Mouse (Mus musculus) cerebellum, adult 11 months (tissue): ENCODE data around the gene Masp2.

ENCODE experiments used
- DNase-seq: peaks from one replicate; pipeline ENCODE4 v3.0.0; 2022

Masp2 gene

DNA sequence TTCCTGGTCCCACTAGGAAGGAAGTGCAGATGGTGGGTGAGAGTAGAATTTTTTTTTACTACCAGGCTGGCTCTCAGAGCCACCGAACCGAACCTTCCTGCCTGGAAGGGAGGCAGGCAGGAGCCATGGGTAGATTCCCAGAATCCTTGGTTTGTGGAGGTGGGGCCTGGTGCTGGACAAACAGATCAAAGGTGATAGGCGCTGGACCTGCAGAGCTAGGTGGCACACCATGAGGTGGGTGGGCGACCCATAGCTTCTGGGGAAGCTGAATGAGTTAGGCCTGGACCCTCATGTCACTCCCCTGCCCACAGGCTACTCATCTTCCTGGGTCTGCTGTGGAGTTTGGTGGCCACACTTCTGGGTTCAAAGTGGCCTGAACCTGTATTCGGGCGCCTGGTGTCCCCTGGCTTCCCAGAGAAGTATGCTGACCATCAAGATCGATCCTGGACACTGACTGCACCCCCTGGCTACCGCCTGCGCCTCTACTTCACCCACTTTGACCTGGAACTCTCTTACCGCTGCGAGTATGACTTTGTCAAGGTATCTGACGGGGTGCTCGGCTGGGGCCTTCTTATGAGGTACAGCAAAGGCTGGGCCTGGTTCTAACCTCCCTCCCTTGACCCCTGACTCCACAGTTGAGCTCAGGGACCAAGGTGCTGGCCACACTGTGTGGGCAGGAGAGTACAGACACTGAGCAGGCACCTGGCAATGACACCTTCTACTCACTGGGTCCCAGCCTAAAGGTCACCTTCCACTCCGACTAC lies at the start of gene Masp2:
Gene Masp2, plus strand, starts transcription at position 198 of the 764 bp plus-strand sequence.
- DNase-seq, result no peak

DNA sequence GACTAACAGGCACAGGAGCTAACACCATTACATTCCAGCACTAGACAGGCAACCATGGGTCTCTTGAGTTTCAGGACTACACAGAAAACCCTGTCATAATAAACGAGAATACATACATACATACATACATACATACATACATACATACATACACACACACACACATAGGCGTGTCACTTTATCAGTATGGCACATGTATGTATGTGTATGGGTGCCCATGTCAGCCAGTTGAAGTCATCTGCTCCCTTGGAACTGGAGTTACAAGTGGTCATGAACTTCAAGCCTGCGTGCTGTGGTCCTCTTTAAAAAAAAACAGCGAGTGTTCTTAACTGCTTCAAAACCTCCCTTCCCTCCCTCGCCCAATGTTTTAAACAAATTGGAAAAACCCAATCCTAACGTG lies 44.6 kb upstream of the Masp2 start:
- DNase-seq, result no peak

DNA sequence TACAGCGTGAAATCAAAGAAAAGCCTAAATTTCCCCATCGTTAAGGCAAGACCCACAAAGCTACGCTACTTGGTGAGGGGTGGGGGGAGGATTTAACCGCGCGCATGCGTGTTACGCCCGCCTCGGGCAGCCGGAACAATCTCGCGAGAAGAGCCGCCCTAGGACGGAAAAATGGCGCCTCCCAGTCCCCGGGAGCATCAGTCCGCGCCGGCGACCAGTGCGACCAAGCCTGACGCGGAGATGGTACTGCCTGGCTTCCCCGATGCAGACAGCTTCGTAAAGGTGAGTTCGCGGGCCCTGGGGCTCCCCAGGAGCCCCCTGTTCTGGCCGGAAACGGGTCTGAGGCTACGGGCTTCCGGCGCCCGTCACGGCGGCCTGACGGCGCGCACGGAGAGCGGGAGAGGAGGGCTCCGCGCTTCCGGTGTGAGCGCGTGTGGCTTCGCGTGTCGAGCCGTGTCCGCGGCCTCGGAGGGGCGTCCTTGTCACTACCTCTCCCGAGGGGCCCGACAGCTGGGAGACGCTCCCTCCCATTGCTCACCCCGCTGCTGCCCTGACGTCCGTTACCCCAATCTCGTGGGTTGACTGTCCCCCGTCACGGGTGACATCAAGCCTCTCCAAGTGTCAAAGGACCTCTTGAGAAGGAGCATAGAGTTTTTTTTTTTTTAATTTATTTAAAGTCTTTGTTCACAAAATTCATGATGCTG lies 43.9 kb upstream of the Masp2 start, which contains the start of gene Exosc10:
Gene Exosc10, plus strand, starts transcription at position 133 of the 704 bp plus-strand sequence.
- peak; percentile 83 for DNase-seq

DNA sequence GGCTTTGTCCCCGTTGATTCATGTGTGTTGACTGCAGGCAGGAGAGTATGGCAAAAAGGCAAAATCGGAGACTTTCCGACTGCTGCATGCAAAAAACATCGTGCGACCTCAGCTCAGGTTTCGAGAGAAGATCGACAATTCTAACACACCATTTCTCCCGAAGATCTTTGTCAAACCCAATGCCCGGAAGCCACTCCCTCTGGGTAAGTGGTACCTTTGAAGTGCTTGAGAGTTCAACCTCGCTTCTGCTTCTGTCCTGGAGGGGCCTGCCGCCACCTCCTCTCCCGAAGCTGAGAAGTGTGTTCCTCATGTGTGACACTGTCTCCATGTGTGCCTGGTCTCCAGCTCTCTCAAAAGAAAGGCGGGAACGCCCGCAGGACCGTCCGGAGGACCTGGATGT lies 39.7 kb upstream of the Masp2 start:
- DNase-seq, result no peak

DNA sequence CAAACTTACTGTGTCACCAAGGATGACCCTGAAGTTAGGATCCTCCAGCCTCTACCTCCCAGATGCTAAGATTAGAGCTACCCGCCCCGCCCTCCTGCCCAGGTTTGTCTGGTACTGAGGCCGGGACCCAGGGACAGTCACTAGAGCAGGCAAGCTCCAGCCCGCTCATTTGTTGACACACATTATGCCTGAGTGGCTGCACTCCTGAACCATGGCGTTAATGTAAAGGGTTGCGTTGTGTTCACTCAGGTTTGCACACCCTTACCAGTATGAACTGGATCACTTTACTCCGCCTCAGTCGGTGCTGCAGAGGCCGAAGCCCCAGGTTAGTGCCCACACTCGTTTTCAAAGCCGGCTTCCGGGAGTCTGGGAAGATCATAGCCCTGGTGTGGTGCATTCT lies 38.8 kb upstream of the Masp2 start:
- no peak for DNase-seq

DNA sequence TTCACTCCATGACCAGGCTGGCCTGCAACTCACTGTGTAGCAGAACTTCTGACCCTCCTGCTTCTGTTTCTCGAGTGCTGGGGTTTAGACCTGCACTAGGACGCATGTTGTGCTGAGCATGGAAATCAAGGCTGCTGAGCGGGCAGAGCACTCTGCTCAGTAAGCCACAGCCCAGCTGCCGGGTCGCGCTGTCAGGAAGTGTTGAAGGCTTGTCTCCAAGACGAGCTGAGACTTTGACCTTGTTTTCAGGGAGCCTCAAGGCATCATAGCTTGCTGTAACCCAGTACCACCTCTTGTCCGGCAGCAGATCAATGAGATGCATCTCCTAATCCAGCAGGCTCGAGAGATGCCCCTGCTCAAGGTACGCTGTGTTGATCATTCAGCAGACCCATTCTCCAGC lies 32.2 kb upstream of the Masp2 start:
- DNase-seq, result no peak

DNA sequence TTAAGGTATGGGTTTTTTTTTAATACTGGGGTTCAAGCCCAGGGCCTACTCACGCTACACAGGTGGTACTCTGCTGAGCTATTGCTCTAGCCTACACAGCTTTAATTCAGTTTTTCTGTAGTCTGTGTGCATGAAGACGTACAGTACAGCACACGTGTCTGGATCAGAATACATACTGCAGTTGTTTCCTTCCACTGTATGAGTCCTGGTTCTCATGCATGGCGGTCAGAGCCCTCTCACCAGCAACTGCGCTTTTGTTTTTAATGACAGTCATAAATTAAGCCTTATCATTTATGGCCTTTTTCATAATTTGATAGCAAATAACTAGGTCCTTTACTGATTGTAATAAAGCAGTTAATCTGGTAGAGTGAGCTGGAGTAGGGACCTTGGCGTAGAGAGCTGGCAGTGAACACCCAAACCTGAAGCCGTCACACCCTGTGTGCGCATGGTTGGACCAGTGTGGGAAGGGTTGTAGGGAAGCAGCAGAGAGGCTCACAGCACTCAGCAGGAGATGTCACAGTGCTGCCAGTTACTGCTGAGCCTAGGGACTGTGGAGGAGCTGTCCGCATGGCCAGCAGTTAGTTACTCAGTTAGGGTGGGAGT lies 31.6 kb upstream of the Masp2 start:
- DNase-seq, result no peak

DNA sequence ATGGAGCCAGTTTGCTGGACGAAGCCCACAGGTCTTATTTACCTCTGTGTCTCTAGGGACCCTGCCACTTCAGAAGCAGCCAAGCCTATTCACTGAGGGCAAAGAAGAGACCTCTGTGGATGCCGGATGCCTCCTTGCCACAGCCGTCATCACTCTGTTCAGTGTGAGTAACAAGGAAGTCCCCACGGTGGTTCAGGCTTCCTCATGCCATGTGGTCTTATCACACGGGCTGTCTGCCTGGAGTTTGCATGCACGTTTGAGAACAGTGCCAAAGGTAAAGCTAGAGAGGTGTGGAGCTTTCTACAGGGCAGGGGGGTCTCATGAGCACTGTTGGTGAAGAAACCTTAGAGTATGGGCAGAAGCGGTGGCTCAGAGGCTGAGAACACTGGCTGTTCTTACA lies 29.1 kb upstream of the Masp2 start:
- DNase-seq, result no peak

DNA sequence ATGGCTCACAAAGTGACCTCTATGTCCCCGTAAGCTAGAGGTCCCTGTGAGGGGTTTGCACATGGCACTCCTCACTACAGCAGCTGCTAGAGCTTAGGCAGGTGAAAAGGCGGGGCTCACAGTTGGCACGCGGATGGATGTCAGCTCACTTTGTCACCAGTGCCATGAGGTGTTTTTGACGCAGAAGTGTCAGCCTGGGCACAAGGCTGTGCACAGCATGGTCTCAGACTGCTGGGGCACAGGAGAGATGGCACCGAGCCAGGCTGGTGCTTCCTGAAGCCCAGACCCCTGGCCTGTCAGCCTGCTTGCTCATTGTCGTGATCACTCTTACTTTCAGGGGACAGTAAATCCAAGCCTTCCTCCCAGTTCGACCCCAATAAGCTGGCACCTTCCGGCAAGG lies 21.6 kb upstream of the Masp2 start:
- DNase-seq, result peak; percentile 33

DNA sequence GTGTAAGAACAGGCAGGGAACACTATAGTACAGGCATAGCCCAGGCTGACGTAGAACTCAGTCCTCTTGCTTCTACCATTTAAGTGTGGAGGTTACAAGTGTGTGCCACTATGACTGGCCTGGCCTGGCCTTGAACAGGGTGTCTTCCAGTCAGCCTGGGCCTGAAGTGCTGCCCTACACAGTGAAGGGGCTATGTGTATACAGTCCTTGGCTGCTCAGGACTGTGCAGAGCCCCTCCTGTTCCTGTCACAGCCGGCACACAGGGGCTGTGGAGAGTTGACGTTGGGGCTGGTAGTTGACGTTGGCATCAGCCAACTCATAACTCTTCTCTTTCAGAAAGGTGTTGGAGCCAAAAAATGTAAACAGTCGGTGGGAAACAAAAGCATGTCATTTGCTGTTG lies 20.9 kb upstream of the Masp2 start:
- no peak for DNase-seq

DNA sequence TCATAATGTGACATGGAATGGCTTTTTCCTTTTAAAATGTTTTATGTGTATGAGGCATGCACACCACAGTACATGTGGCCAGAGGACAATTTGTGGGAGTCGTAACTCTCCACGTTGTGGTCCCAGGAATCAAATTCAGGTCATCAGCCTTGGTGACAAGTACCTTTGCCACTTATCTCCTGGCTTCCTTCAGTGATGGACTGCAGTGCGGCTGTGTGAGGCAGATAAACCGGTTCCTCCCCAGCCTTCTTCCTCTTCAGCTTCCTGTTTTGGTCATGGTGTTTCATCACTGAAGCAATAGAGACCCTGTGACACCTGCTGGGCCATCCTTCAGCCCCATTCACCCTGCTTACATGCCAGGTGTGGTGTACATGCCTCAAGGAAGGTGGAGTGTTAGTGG lies 19.1 kb upstream of the Masp2 start:
- DNase-seq, result no peak

DNA sequence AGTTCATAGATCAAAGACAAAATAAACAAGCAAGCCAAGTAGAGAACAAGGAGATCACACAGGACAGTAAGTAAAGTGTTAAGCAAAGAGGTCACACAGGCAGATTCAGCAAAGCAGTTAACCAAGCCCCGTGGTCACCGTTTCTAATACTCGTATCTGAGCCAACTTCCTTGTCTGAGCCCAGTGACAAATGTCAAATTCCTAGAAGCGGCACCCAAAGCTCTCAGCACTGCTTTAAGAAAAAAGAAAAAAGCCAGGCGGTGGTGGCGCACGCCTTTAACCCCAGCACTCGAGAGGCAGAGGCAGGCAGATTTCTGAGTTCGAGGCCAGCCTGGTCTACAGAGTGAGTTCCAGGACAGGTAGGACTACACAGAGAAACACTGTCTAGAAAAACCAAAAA lies 15.7 kb upstream of the Masp2 start:
- DNase-seq, result no peak

DNA sequence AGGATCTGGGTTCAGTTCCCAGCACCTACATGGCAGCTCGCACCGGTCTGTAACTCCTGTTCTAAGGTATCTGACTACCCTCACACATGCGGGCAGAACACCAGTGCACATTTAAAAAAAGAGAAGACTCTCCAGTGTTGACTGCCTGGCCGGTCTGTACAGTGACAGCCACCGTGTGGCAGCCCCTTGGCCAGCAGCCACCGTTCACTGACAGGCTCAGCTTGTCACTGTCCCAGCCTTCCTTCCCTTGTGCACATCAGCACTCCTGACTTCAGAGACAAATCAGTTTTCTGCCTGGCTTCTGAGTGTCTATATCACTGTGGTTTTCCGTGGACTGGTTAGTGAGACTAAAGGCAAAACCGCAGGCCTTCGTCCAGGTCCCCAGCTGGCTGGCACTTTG lies 13.6 kb upstream of the Masp2 start:
- DNase-seq, result no peak

DNA sequence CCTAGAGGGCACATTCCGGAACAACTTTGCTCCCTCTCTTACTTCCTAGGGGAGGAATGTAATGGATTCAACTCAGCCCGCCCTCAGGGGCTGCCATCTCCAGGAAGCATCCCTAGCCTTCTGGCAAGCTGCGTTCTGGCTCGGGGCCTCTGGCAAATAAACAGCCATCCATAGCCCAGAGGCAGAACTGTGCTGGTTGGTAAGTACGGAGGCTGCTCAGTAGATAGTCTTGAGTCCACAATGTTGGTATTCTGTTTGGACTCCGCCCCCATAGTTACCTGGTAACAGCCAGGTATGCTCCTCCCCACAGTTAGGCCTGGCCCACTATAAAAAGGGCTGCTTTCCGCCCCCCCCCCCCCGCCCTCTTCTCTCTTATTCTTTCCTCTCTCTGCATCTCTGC lies 12.8 kb upstream of the Masp2 start:
- peak; percentile 20 for DNase-seq

DNA sequence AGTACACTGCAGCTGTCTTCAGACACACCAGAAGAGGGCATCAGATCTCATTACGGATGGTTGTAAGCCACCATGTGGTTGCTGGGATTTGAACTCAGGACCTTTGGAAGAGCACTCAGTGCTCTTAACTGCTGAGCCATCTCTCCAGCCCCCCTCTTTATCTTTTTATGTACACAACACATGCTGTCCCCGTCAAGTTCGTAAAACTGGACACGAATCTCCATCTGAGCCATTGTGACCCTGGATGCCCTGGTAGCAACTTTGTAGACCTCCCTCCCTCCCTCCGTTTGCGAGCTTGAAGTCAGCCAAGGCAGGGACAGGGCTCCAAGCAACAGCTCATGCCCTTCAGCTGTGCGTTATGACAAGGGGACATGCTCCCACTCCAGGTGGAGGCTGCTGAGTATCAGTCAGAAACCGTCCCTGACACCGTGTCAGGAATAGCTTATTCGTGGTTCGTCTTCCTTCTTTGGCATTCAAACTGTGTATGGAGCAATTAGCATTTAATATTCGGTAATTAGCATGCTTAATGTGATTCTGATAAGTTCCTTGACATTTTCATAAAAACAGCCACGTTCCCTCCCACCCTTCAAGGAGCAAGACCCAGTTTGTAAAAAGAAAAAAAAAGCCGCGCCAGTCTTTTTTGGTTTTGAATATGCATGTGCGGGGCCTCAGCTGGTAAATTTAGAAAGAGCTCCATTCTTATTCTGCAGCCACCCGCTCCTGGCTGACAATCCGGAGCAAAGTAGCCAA lies 11.8 kb upstream of the Masp2 start:
- DNase-seq, result peak; percentile 22

DNA sequence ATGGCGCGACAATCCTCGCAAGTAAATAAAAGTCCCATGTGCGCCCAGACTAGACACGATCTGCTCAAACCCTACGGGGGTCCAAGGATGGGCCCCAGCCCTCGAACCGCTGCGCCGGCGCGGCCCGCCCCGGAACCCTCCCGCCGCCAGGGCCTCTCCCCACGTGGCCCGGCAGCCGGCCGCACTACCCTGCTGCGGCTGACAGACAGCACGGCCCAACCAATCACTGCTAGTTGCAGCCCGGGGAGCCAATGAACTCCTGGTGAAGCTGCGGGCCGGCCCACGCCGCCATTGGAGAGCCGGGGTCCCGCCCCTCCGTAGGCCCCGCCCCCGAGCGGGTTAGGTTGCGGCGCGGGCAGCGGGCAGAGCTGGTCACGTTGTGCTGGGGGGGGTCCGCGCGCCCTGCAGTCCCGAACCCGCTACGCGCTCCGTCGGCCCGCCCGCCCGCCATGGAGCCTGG lies 11.2 kb upstream of the Masp2 start, which contains the start of gene Srm:
Gene Srm, plus strand, starts transcription at position 333 of the 460 bp plus-strand sequence.
- DNase-seq, result peak; percentile 97

DNA sequence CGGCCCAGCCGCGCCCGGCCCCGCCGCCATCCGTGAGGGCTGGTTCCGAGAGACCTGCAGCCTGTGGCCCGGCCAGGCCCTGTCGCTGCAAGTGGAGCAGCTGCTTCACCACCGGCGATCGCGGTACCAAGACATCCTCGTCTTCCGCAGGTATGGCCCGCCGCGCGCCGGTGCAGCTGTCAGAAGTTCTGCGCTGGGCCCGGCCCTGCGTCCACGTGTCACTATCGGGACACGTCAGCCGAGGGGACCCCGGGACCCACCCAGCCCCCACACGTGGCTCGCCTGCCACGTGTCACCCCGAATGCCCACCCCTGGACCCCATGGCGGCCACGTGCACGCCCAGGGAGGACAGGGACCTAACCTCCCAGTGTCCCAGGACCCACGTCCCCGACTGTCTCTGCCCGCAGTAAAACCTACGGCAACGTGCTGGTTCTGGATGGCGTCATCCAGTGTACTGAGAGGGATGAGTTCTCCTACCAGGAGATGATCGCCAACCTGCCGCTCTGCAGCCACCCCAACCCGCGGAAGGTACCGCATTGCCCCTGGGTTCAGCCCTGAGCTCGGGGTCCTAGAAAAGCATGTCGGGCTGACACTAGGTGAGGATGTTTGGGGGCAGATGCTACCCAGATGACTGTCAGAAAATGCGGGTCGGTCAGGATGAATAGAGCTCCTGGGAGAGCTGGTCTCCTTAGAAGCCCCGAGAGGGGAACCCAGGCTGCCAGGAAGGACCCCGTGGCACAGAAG lies 10.5 kb upstream of the Masp2 start:
- DNase-seq, result no peak

DNA sequence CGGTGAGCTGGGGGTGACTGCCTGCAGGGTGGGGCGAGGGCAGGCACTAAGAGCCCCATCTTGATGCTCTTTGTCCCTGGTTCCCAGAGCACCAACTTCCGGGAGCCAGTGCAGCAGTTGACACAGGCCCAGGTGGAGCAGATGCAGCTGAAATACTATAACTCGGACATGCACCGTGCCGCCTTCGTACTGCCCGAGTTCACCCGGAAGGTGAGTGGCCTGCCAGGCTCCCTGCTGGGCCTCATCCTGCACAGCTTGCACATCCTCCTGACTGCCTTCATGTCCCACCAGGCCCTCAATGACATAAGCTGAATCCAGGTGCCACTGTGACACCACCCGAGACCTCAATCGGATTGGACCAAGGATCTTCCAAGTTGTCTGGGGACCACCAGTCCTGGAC lies 8.4 kb upstream of the Masp2 start:
- peak; percentile 35 for DNase-seq

DNA sequence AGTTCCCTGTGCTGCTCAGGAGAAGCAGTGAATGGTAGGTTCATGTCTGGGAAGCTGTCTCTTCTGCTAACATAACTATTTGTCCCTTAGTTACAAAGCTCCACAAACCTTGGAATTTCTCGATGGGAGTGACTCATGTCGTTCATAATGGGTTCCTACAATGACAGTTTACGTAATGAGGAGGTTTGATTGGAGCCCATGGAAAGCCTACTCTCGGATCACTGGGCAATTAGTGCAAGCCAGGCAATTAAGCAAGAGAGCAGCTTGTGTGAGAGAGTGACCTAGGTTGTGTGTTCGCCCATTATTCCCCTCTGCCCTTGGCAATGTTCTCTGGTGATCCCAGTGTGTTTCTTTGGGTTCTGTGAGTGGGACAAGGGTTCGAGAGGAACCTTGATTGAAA lies 6.4 kb upstream of the Masp2 start:
- no peak for DNase-seq

DNA sequence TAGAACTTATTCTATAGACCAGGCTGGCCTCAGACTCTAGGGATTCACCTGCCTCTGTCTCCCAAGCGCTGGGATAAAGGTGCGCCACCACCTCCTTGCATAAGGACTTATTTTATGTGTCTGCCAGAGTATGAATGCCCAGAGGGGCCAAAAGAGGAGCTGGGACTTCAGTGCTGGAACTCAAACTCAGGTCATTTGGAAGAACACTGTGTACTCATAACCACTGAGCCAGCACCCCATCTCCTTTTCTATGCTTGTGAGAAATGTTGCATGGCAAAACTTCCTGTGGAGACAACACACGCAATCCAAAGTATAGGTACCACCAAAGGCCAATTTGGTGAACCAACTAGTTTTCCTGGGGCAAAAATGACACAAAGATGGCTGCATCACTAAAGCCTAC lies 5.6 kb upstream of the Masp2 start:
- no peak for DNase-seq

DNA sequence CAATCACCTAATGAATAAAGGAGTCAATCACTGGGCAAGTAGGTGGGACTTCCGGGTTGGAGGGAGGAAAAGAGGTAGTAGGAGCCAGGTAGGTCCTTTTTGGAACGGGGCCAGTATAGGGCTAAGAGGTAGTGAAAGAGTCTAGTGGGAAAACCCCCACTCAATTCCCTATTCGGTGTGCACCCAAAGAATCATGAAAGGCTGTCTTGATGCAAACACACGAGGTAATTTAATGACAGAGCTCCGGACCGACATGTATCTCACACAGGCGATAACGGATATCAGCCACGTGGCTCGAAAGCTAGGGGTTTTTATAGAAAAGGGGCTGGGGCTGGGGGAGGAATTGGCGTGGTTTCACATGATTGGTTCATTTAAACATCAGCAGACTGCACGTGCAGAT lies 3.5 kb upstream of the Masp2 start:
- DNase-seq, result no peak

DNA sequence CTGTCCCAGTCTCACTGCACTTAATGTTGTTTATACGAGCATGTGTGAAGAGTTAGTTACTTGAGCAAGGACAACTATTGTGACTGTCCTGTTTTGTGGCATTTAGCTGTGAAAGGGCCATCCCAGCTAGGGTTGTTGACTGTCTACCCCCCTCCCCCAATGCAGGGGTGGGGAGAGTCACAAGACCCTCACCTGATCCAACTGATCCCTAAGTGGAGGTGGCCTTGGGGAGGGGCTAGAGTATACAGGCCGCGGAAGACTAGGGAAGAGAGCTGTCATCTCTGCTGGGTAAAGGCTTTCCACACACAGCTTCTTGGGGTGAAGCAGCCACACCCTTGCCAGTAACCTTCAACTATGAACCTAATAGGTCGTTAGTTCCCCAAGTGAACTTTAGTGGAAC lies 2.0 kb upstream of the Masp2 start:
- no peak for DNase-seq

DNA sequence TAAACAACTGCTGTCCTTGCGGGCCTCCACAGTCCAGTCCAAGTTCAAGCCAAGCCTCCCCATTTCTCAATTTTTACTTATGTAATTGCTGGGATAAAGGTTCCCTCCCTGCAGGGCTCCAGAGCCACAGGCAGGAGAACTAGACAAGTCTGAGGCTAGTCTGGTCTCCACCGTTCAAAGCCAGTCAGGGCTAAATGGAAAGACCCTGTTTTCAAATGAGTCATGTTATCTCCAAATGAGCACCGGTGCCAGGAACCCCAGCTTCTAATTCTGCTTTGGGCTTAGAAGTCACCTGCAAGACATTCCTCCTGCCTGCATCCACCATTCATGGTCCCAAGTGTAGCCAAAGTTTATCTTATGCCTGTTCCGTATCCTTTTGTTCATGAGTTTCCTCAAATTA lies 483 bp upstream of the Masp2 start:
- no peak for DNase-seq
